Mouse (Mus musculus): ENCODE results near the gene Smurf1. TPM values are rescaled to one million over a fixed set of nuclear protein-coding genes. Genes with fewer than 3 reads are reported as not detected.

Smurf1 gene
- polyA plus RNA-seq, 1 experiment from 2014 or later: 3.5 TPM

GRCm38 (mm10) chr5:144989061-144989405, 23.4 kb upstream of the Smurf1 start:
- 0 out of 2 replicates have a peak, but pooled peaks cover 6% of the 10 kb centered on the region for H3K4me1 ChIP-seq (ENCODE audit: control insufficient read depth, insufficient read depth, low read length)
- WGBS: 78% methylated on average over 4 of the region's 4 CpGs

GRCm38 (mm10) chr5:144988340-144989060, 22.9 kb upstream of the Smurf1 start:
- Histone ChIP-seq H3K36me3 (ENCODE audit: control insufficient read depth, insufficient read depth, low read length) (no peaks in the 10 kb centered on the region), H3K4me1 (ENCODE audit: control insufficient read depth, insufficient read depth, low read length) (0 out of 2 replicates have a peak, but pooled peaks cover 6% of the 10 kb centered on the region), H3K27me3 (replicated peaks; ENCODE audit: control insufficient read depth, insufficient read depth, low read length) (no peaks in the 10 kb centered on the region), H3K4me3 (ENCODE audit: low read length) (no peak overlapping the region), H3K9me3 (ENCODE audit: control insufficient read depth, low read length) (no peaks in the 10 kb centered on the region), H3K9ac (ENCODE audit: low read depth, low read length) (no peak overlapping the region), H3K27ac (ENCODE audit: low read length) (no peak overlapping the region), H3K4me2 (ENCODE audit: low read depth, low read length) (no peak overlapping the region)
- ATAC-seq: peak; percentile 83
- 44% methylated on average over 9 of the region's 9 CpGs for WGBS

More at GRCm38 (mm10) chr5:144989061-144989405, 23.4 kb upstream of the Smurf1 start:
- H3K27ac ChIP-seq (ENCODE audit: low read length): no peak overlapping the region
- no peaks in the 10 kb centered on the region for H3K27me3 ChIP-seq (replicated peaks; ENCODE audit: control insufficient read depth, insufficient read depth, low read length)
- no peak for ATAC-seq
- H3K4me3 ChIP-seq (ENCODE audit: low read length): no peak overlapping the region
- H3K4me2 ChIP-seq (ENCODE audit: low read depth, low read length): no peak overlapping the region
- no peak overlapping the region for H3K9ac ChIP-seq (ENCODE audit: low read depth, low read length)
- no peaks in the 10 kb centered on the region for H3K36me3 ChIP-seq (ENCODE audit: control insufficient read depth, insufficient read depth, low read length)
- no peaks in the 10 kb centered on the region for H3K9me3 ChIP-seq (ENCODE audit: control insufficient read depth, low read length)

GRCm38 (mm10) chr5:144987561-144987960, 21.9 kb upstream of the Smurf1 start:
- Histone ChIP-seq H3K9ac (ENCODE audit: low read depth, low read length) (no peak overlapping the region), H3K27ac (ENCODE audit: low read length) (no peak overlapping the region), H3K4me3 (ENCODE audit: low read length) (no peak overlapping the region), H3K36me3 (ENCODE audit: control insufficient read depth, insufficient read depth, low read length) (no peaks in the 10 kb centered on the region), H3K4me2 (ENCODE audit: low read depth, low read length) (no peak overlapping the region), H3K27me3 (replicated peaks; ENCODE audit: control insufficient read depth, insufficient read depth, low read length) (no peaks in the 10 kb centered on the region), H3K4me1 (ENCODE audit: control insufficient read depth, insufficient read depth, low read length) (0 out of 2 replicates have a peak, but pooled peaks cover 6% of the 10 kb centered on the region), H3K9me3 (ENCODE audit: control insufficient read depth, low read length) (0 out of 2 replicates have a peak, but pooled peaks cover 4% of the 10 kb centered on the region)
- ATAC-seq: no peak
- 91% methylated on average over 13 of the region's 13 CpGs for WGBS

- WGBS: 94% methylated on average over 5 of the region's 5 CpGs
These were observed 19.2 kb upstream of the Smurf1 start for GRCm38 (mm10) chr5:144984839-144985238.

GRCm38 (mm10) chr5:144983227-144983626, 17.6 kb upstream of the Smurf1 start:
- Histone ChIP-seq H3K27ac (ENCODE audit: low read length) (no peak overlapping the region), H3K9me3 (ENCODE audit: control insufficient read depth, low read length) (0 out of 2 replicates have a peak, but pooled peaks cover 4% of the 10 kb centered on the region), H3K36me3 (ENCODE audit: control insufficient read depth, insufficient read depth, low read length) (no peaks in the 10 kb centered on the region), H3K4me3 (ENCODE audit: low read length) (no peak overlapping the region), H3K27me3 (replicated peaks; ENCODE audit: control insufficient read depth, insufficient read depth, low read length) (no peaks in the 10 kb centered on the region), H3K4me1 (ENCODE audit: control insufficient read depth, insufficient read depth, low read length) (0 out of 2 replicates have a peak, but pooled peaks cover 3% of the 10 kb centered on the region), H3K4me2 (ENCODE audit: low read depth, low read length) (no peak overlapping the region), H3K9ac (ENCODE audit: low read depth, low read length) (no peak overlapping the region)
- no peak for ATAC-seq
- 95% methylated on average over 3 of the region's 3 CpGs for WGBS

More at GRCm38 (mm10) chr5:144984839-144985238, 19.2 kb upstream of the Smurf1 start:
- H3K9me3 ChIP-seq (ENCODE audit: control insufficient read depth, low read length): 0 out of 2 replicates have a peak, but pooled peaks cover 4% of the 10 kb centered on the region
- no peak overlapping the region for H3K4me3 ChIP-seq (ENCODE audit: low read length)
- 0 out of 2 replicates have a peak, but pooled peaks cover 6% of the 10 kb centered on the region for H3K4me1 ChIP-seq (ENCODE audit: control insufficient read depth, insufficient read depth, low read length)
- no peak overlapping the region for H3K27ac ChIP-seq (ENCODE audit: low read length)
- H3K27me3 ChIP-seq (replicated peaks; ENCODE audit: control insufficient read depth, insufficient read depth, low read length): no peaks in the 10 kb centered on the region
- H3K4me2 ChIP-seq (ENCODE audit: low read depth, low read length): no peak overlapping the region
- H3K36me3 ChIP-seq (ENCODE audit: control insufficient read depth, insufficient read depth, low read length): no peaks in the 10 kb centered on the region
- H3K9ac ChIP-seq (ENCODE audit: low read depth, low read length): no peak overlapping the region
- no peak for ATAC-seq

- no peaks in the 10 kb centered on the region for H3K27me3 ChIP-seq (replicated peaks; ENCODE audit: control insufficient read depth, insufficient read depth, low read length)
- ATAC-seq: peak; percentile 46; the same call in 1 of the 2 replicates
- no peak overlapping the region for H3K4me2 ChIP-seq (ENCODE audit: low read depth, low read length)
- H3K4me3 ChIP-seq (ENCODE audit: low read length): no peak overlapping the region
- 0 out of 2 replicates have a peak, but pooled peaks cover 4% of the 10 kb centered on the region for H3K9me3 ChIP-seq (ENCODE audit: control insufficient read depth, low read length)
- H3K36me3 ChIP-seq (ENCODE audit: control insufficient read depth, insufficient read depth, low read length): no peaks in the 10 kb centered on the region
- H3K27ac ChIP-seq (ENCODE audit: low read length): peak overlapping the region; percentile 17; the same call in 1 of the 2 replicates
- H3K9ac ChIP-seq (ENCODE audit: low read depth, low read length): no peak overlapping the region
- H3K4me1 ChIP-seq (ENCODE audit: control insufficient read depth, insufficient read depth, low read length): no peaks in the 10 kb centered on the region
- WGBS: 65% methylated on average over 6 of the region's 6 CpGs
These were observed 13.5 kb upstream of the Smurf1 start for GRCm38 (mm10) chr5:144979110-144979509.

- no peak overlapping the region for H3K9ac ChIP-seq (ENCODE audit: low read depth, low read length)
These were observed 13.0 kb upstream of the Smurf1 start for GRCm38 (mm10) chr5:144978533-144979107.

GRCm38 (mm10) chr5:144971266-144971665, 5.6 kb upstream of the Smurf1 start:
- 84% methylated on average over 3 of the region's 3 CpGs for WGBS

More at GRCm38 (mm10) chr5:144978533-144979107, 13.0 kb upstream of the Smurf1 start:
- Histone ChIP-seq H3K27ac (ENCODE audit: low read length) (peak overlapping the region; percentile 18; the same call in 1 of the 2 replicates), H3K4me3 (ENCODE audit: low read length) (no peak overlapping the region), H3K36me3 (ENCODE audit: control insufficient read depth, insufficient read depth, low read length) (no peaks in the 10 kb centered on the region), H3K27me3 (replicated peaks; ENCODE audit: control insufficient read depth, insufficient read depth, low read length) (no peaks in the 10 kb centered on the region), H3K9me3 (ENCODE audit: control insufficient read depth, low read length) (0 out of 2 replicates have a peak, but pooled peaks cover 4% of the 10 kb centered on the region), H3K4me2 (ENCODE audit: low read depth, low read length) (no peak overlapping the region), H3K4me1 (ENCODE audit: control insufficient read depth, insufficient read depth, low read length) (no peaks in the 10 kb centered on the region)
- 52% methylated on average over 10 of the region's 10 CpGs for WGBS
- ATAC-seq: peak; percentile 92

GRCm38 (mm10) chr5:144964872-144965638, 592 bp downstream of the Smurf1 start:
- no peaks in the 10 kb centered on the region for H3K36me3 ChIP-seq (ENCODE audit: control insufficient read depth, insufficient read depth, low read length)
- H3K4me1 ChIP-seq (ENCODE audit: control insufficient read depth, insufficient read depth, low read length): peaks cover 15% of the 10 kb centered on the region
- peak overlapping the region; percentile 94 for H3K27ac ChIP-seq (ENCODE audit: low read length)
- H3K9me3 ChIP-seq (ENCODE audit: control insufficient read depth, low read length): no peaks in the 10 kb centered on the region
- peak overlapping the region; percentile 83 for H3K4me3 ChIP-seq (ENCODE audit: low read length)
- under 1% methylated on average over 20 of the region's 56 CpGs for WGBS
- peak overlapping the region; percentile 66 for H3K4me2 ChIP-seq (ENCODE audit: low read depth, low read length)
- peak; percentile 72 for ATAC-seq
- peak overlapping the region; percentile 90 for H3K9ac ChIP-seq (ENCODE audit: low read depth, low read length)
- H3K27me3 ChIP-seq (replicated peaks; ENCODE audit: control insufficient read depth, insufficient read depth, low read length): no peaks in the 10 kb centered on the region

More at GRCm38 (mm10) chr5:144971266-144971665, 5.6 kb upstream of the Smurf1 start:
- no peaks in the 10 kb centered on the region for H3K36me3 ChIP-seq (ENCODE audit: control insufficient read depth, insufficient read depth, low read length)
- no peaks in the 10 kb centered on the region for H3K4me1 ChIP-seq (ENCODE audit: control insufficient read depth, insufficient read depth, low read length)
- no peak for ATAC-seq
- no peak overlapping the region for H3K9ac ChIP-seq (ENCODE audit: low read depth, low read length)
- no peak overlapping the region for H3K4me2 ChIP-seq (ENCODE audit: low read depth, low read length)
- H3K27me3 ChIP-seq (replicated peaks; ENCODE audit: control insufficient read depth, insufficient read depth, low read length): no peaks in the 10 kb centered on the region
- no peaks in the 10 kb centered on the region for H3K9me3 ChIP-seq (ENCODE audit: control insufficient read depth, low read length)
- H3K27ac ChIP-seq (ENCODE audit: low read length): no peak overlapping the region
- no peak overlapping the region for H3K4me3 ChIP-seq (ENCODE audit: low read length)
